Mouse (Mus musculus) hindbrain, embryonic 11.5 days (tissue): ENCODE results near the gene Cfap99. TPM values are rescaled to one million over a fixed set of nuclear protein-coding genes. Genes with fewer than 3 reads are reported as not detected.

Experiments used
- ATAC-seq: fragments of 200-750 bp; cut with Nextera tagmentation; 2 replicates; pipeline ENCODE4 v1.8.0; 2017; ENCODE audit warnings: mild to moderate bottlenecking, moderate TSS enrichment, moderate library complexity; ENCODE audit not compliant: low FRiP score
- DNase-seq: peaks from one replicate; pipeline ENCODE4 v3.0.0-alpha.2; 2015; ENCODE audit warnings: low spot score
- H3K27ac ChIP-seq: fragments of 300-500 bp; sonication (generic); 2 replicates; pipeline ENCODE4 v1.5.1; 2014; ENCODE audit warnings: mild to moderate bottlenecking, low read depth, low read length
- H3K27me3 ChIP-seq: fragments of 300-500 bp; sonication (generic); 2 replicates; pipeline ENCODE4 v1.6.1; 2014; ENCODE audit warnings: mild to moderate bottlenecking, low read length, moderate library complexity, mixed read lengths; ENCODE audit not compliant: control insufficient read depth, insufficient read depth
- H3K36me3 ChIP-seq: fragments of 300-500 bp; sonication (generic); 2 replicates; pipeline ENCODE4 v1.6.1; 2014; ENCODE audit warnings: mild to moderate bottlenecking, low read length, moderate library complexity, mixed read lengths; ENCODE audit not compliant: control insufficient read depth, insufficient read depth
- H3K4me1 ChIP-seq: fragments of 300-500 bp; sonication (generic); replicated peaks from 2 replicates; pipeline ENCODE4 v1.6.1; 2014; ENCODE audit warnings: low read length, mixed read lengths; ENCODE audit not compliant: control insufficient read depth, insufficient read depth
- H3K4me2 ChIP-seq: fragments of 300-500 bp; sonication (generic); replicated peaks from 2 replicates; pipeline ENCODE4 v1.6.1; 2014; ENCODE audit warnings: mild to moderate bottlenecking, low read depth, low read length
- H3K4me3 ChIP-seq: fragments of 300-500 bp; sonication (generic); 2 replicates; pipeline ENCODE4 v1.5.1; 2014; ENCODE audit warnings: low read depth, low read length
- H3K9ac ChIP-seq: fragments of 300-500 bp; sonication (generic); 2 replicates; pipeline ENCODE4 v1.6.1; 2014; ENCODE audit warnings: low read depth, low read length
- H3K9me3 ChIP-seq: fragments of 300-500 bp; sonication (generic); 2 replicates; pipeline ENCODE4 v1.6.1; 2016; ENCODE audit warnings: low read length; ENCODE audit not compliant: control insufficient read depth
- WGBS: fragments of 180-500 bp; shearing (Covaris S2); extraction: QIAGEN DNeasy Blood & Tissue Kit; methylation state at CpG from one replicate; pipeline ENCODE4 v1.1.7; 2014; 5-methylcytosine and 5-hydroxymethylcytosine counted together
- polyA plus RNA-seq: library from polyadenylated mRNA; unstranded; fragments of >200 nt; fragmentation: Nextera tagmentation; extraction: Ambion mirVana; gene quantifications from 2 replicates; pipeline ENCODE4 v1.2.1, GENCODE M21; 2014

Cfap99 gene
- polyA plus RNA-seq, 1 experiment from 2014 or later, result 0.20 TPM

GRCm38 (mm10) chr5:34284156-34284750 is 4.1 kb upstream of the Cfap99 start:
- 61% methylated on average over 3 of the region's 3 CpGs for WGBS
- peaks cover 31% of the 10 kb centered on the region for H3K27me3 ChIP-seq
- no peak for DNase-seq

GRCm38 (mm10) chr5:34285285-34285684 is 3.1 kb upstream of the Cfap99 start:
- no peak overlapping the region for H3K4me2 ChIP-seq
- no peak overlapping the region for H3K27ac ChIP-seq
- DNase-seq (no peak), ATAC-seq (no peak)
- no peaks in the 10 kb centered on the region for H3K9me3 ChIP-seq
- H3K9ac ChIP-seq, result no peak overlapping the region
- H3K36me3 ChIP-seq, result no peaks in the 10 kb centered on the region
- peaks cover 8% of the 10 kb centered on the region for H3K4me1 ChIP-seq
- no peak overlapping the region for H3K4me3 ChIP-seq
- H3K27me3 ChIP-seq, result peaks cover 33% of the 10 kb centered on the region
- WGBS, result 82% methylated on average over 2 of the region's 2 CpGs

More at GRCm38 (mm10) chr5:34284156-34284750, 4.1 kb upstream of the Cfap99 start:
- no peaks in the 10 kb centered on the region for H3K9me3 ChIP-seq
- H3K4me3 ChIP-seq, result no peak overlapping the region
- no peak overlapping the region for H3K4me2 ChIP-seq
- no peaks in the 10 kb centered on the region for H3K36me3 ChIP-seq
- no peak overlapping the region for H3K27ac ChIP-seq
- ATAC-seq, result no peak
- H3K9ac ChIP-seq, result no peak overlapping the region
- peaks cover 8% of the 10 kb centered on the region for H3K4me1 ChIP-seq

DNA sequence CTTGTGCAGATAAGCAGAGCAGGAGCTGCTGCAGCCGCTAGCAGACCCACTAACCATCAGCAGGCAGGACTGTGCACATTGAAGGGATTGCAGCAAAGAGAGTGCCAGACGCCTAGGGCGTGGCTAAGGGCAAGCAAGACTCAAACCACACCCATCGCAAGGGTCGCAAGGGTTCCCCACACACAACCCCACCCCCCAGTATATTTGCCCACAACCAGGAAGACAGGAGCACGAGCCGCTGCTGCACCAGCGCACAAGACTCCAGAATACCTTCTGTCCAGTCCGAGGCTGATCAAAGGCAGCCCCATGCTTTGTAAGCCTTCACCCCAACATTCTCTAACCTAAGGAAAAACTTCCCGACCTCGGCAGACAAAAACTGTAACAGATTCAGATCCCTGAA is 1.9 kb upstream of the Cfap99 start:
- Histone ChIP-seq H3K27me3 (peaks cover 33% of the 10 kb centered on the region), H3K27ac (no peak overlapping the region), H3K9ac (no peak overlapping the region), H3K4me1 (peaks cover 8% of the 10 kb centered on the region), H3K36me3 (no peaks in the 10 kb centered on the region), H3K4me2 (peak overlapping the region; percentile 96), H3K9me3 (no peaks in the 10 kb centered on the region), H3K4me3 (peak overlapping the region; percentile 68)
- no peak for DNase-seq
- 1% methylated on average over 11 of the region's 11 CpGs for WGBS
- no peak for ATAC-seq

GRCm38 (mm10) chr5:34287001-34287837 is 1.2 kb upstream of the Cfap99 start:
- Histone ChIP-seq H3K4me3 (peak overlapping the region; percentile 68), H3K9ac (peak overlapping the region; percentile 60), H3K36me3 (no peaks in the 10 kb centered on the region), H3K4me1 (peaks cover 8% of the 10 kb centered on the region), H3K27ac (no peak overlapping the region), H3K27me3 (peaks cover 33% of the 10 kb centered on the region), H3K9me3 (no peaks in the 10 kb centered on the region), H3K4me2 (peak overlapping the region; percentile 96)
- under 1% methylated on average over 54 of the region's 54 CpGs for WGBS
- no peak for ATAC-seq
- peak; percentile 60 for DNase-seq

DNA sequence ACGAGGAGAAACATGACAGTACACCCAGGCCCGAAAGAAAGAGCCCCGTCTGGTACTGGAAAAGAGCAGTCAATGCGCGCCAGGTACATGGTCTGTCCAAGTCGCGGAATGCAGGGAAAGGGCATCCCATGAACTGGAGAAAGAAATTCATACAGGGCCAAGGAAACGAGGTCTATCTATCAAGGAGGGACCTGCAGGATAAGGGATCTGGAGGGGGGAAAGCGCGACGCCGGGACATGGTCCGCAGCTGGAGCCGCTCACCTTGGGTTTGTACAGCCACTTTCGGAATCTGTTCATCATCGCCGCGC is 608 bp upstream of the Cfap99 start:
- Histone ChIP-seq H3K27ac (no peak overlapping the region), H3K27me3 (peaks cover 33% of the 10 kb centered on the region), H3K4me3 (peak overlapping the region; percentile 68), H3K36me3 (no peaks in the 10 kb centered on the region), H3K4me1 (peaks cover 8% of the 10 kb centered on the region), H3K9me3 (no peaks in the 10 kb centered on the region), H3K4me2 (peak overlapping the region; percentile 96), H3K9ac (peak overlapping the region; percentile 60)
- peak; percentile 59 for DNase-seq
- ATAC-seq, result no peak
- under 1% methylated on average over 17 of the region's 18 CpGs for WGBS

GRCm38 (mm10) chr5:34289286-34289685 is 886 bp downstream of the Cfap99 start:
- Histone ChIP-seq H3K27me3 (peaks cover 33% of the 10 kb centered on the region), H3K9ac (no peak overlapping the region), H3K36me3 (no peaks in the 10 kb centered on the region), H3K4me1 (peaks cover 8% of the 10 kb centered on the region), H3K4me2 (no peak overlapping the region), H3K27ac (no peak overlapping the region), H3K9me3 (no peaks in the 10 kb centered on the region), H3K4me3 (no peak overlapping the region)
- DNase-seq (no peak), ATAC-seq (no peak)
- WGBS, result 65% methylated on average over 2 of the region's 2 CpGs

DNA sequence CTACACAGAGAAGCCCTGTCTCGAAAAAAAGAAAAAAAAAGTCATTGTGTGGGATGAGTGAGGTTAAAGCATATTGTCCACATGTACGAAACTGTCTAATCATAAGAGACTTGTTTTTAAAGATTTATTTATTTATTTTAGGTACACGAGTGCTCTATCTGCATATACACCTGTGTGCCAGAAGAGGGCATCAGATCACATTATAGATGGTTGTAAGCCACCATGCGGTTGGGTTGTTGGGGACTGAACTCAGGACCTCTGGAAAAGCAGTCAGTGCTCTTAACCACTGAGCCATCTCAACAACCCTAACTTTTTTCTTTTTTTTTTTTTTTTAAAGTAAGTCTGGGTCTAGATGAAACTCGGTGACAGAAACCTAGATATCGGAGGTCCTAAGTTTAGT is 5.0 kb downstream of the Cfap99 start:
- Histone ChIP-seq H3K27ac (no peak overlapping the region), H3K4me1 (no peaks in the 10 kb centered on the region), H3K4me3 (no peak overlapping the region), H3K9me3 (no peaks in the 10 kb centered on the region), H3K27me3 (peaks cover 7% of the 10 kb centered on the region), H3K36me3 (no peaks in the 10 kb centered on the region), H3K4me2 (no peak overlapping the region), H3K9ac (no peak overlapping the region)
- no peak for DNase-seq
- 78% methylated on average over 6 of the region's 6 CpGs for WGBS
- no peak for ATAC-seq

DNA sequence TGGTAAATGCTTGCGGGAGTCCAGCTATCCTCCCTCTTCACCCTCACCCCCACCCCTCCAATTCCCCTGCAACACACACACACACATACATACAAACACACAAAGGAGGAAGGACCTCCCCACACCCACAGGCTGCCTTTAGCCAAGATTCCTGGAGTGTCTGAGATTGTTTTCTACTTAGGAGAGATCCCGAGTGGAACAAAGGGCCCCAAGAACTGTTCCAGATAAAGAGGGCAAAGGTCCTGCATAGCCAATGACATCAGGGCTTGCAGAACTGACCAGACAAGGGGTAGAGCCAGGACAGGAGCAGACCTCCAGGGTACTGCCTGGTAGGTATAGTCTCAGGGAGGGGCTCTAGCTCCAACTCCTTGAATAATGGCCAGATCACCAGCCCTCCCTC is 6.3 kb downstream of the Cfap99 start:
- DNase-seq (no peak), ATAC-seq (no peak)
- Histone ChIP-seq H3K4me1 (no peaks in the 10 kb centered on the region), H3K36me3 (no peaks in the 10 kb centered on the region), H3K4me3 (no peak overlapping the region), H3K27me3 (no peaks in the 10 kb centered on the region), H3K9me3 (no peaks in the 10 kb centered on the region), H3K9ac (no peak overlapping the region), H3K4me2 (no peak overlapping the region), H3K27ac (no peak overlapping the region)
- 41% methylated on average over 2 of the region's 2 CpGs for WGBS

DNA sequence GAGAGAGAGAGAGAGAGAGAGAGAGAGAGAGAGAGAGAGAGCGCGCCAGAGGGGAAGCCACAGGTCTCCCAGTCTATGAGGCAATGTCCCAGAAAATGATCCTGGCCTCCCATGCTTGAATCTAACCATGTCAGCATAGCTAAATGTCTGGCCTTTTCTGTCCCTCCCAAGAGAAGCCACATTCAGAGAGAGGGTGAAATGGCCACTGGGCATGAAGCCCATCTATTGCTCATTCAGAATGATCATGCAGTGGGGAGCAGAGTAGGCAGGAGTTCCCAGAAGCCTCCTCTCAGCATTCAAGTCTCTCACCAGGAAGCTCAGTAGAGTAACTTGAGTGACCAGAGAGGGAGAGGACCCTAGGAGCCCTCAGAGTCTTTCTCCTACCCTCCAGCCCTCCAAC is 6.7 kb downstream of the Cfap99 start:
- H3K9ac ChIP-seq, result no peak overlapping the region
- ATAC-seq (no peak), DNase-seq (no peak)
- H3K9me3 ChIP-seq, result no peaks in the 10 kb centered on the region
- no peak overlapping the region for H3K4me3 ChIP-seq
- WGBS, result 100% methylated on average over 2 of the region's 2 CpGs
- no peaks in the 10 kb centered on the region for H3K4me1 ChIP-seq
- no peak overlapping the region for H3K27ac ChIP-seq
- H3K36me3 ChIP-seq, result no peaks in the 10 kb centered on the region
- H3K27me3 ChIP-seq, result no peaks in the 10 kb centered on the region
- H3K4me2 ChIP-seq, result no peak overlapping the region
